Mouse (Mus musculus): ENCODE measurements around the gene Clasp2.

DNA sequence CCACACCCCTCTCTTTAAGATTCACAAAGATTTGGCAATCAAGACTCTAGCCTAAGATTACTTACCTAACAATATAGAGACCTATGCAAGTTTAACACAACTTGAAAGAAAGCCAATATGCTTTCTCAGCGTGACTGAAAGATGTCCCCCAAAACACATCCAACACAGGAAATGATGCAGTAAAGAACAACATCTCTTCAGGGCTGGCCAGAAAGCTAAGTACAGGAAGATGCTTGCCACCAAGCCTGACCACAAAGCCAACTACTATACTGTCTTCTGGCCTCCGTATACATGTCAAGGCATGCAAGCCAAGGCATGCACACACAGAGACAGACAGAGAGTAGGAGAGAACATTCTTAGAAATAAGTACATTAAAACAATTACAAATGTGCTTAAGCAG is 35.2 kb upstream of the Clasp2 start:
- no peak for TF ChIP-seq CTCF (IDR thresholded peaks at IDR 0.05; ENCODE audit: low read depth)
- TF ChIP-seq EP300 (IDR thresholded peaks at IDR 0.05; ENCODE audit: low read depth) = no peak

Data from liver, embryonic 14.5 days (tissue).